Mouse (Mus musculus) lung, adult 2 months (tissue): ENCODE results near the gene Sh3d21.

ENCODE experiments used
- CTCF ChIP-seq: fragments of 200-500 bp; IDR thresholded peaks from 2 replicates; pipeline ENCODE4 v1.5.1; 2011; ENCODE audit warnings: mild to moderate bottlenecking, low read length, control low read depth; ENCODE audit not compliant: insufficient read depth
- POLR2A ChIP-seq: fragments of 200-500 bp; IDR thresholded peaks from 2 replicates; pipeline ENCODE4 v1.6.1; 2011; ENCODE audit warnings: low read depth, mild to moderate bottlenecking, control low read depth, low read length, borderline replicate concordance; ENCODE audit errors: extremely low read depth

DNA sequence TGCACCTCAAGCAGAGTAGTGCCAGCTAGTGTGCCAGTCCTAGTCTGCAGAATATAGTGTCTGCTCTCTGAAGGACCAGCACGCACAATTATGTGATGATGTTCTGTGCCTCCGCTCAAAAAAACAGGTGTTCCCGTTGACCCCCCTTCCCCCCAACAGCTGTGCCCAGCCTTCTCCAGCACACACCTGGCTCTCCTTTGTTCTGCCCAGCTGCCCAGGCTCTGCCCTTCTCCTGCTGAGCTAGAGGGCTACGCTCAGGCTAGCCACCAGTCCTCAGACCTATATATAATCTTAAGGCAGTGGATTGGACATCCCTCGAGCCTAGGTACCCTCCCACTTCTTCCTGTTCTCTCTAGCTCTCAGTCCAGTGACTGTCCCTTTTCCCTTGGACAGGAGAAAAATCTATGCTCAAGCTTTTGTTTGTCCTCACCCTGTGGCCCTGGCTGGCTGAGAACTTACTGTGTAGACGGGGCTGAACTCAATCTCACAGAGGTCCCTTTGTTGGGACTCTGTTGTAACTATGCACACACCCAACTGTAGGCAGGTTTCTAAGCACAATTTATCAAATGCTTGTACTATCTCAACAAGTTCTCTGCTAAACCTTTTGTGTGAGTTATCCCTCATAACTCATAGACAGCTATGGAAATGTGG lies 47.3 kb downstream of the Sh3d21 start:
- TF ChIP-seq CTCF (no peak), POLR2A (no peak)
